Mouse (Mus musculus) limb, embryonic 13.5 days (tissue): Measurements from ENCODE around the gene Smarca4. TPM values are rescaled to one million over a fixed set of nuclear protein-coding genes. Genes with fewer than 3 reads are reported as not detected.

Experiments used
- ATAC-seq: fragments of 200-750 bp; cut with Nextera tagmentation; 2 replicates; pipeline ENCODE4 v1.8.0; 2017; ENCODE audit warnings: low read depth, moderate number of reproducible peaks, moderate TSS enrichment; ENCODE audit not compliant: low FRiP score
- H3K27ac ChIP-seq: fragments of 300-500 bp; sonication (generic); 2 replicates; pipeline ENCODE4 v1.5.1; 2015; ENCODE audit warnings: inconsistent platforms, mild to moderate bottlenecking, moderate library complexity
- H3K27me3 ChIP-seq: fragments of 300-500 bp; sonication (generic); 2 replicates; pipeline ENCODE4 v1.6.1; 2015; ENCODE audit warnings: mild to moderate bottlenecking, inconsistent platforms
- H3K36me3 ChIP-seq: fragments of 300-500 bp; sonication (generic); 2 replicates; pipeline ENCODE4 v1.6.1; 2015; ENCODE audit warnings: inconsistent platforms, mild to moderate bottlenecking, moderate library complexity
- H3K4me1 ChIP-seq: fragments of 300-500 bp; sonication (generic); 2 replicates; pipeline ENCODE4 v1.6.1; 2015; ENCODE audit warnings: inconsistent platforms
- H3K4me2 ChIP-seq: fragments of 300-500 bp; sonication (generic); replicated peaks from 2 replicates; pipeline ENCODE4 v1.6.1; 2015; ENCODE audit warnings: inconsistent platforms, mild to moderate bottlenecking, moderate library complexity
- H3K4me3 ChIP-seq: fragments of 300-500 bp; sonication (generic); 2 replicates; pipeline ENCODE4 v1.5.1; 2015; ENCODE audit warnings: moderate library complexity, mild to moderate bottlenecking, inconsistent platforms
- H3K9ac ChIP-seq: fragments of 300-500 bp; sonication (generic); 2 replicates; pipeline ENCODE4 v1.6.1; 2015; ENCODE audit warnings: mild to moderate bottlenecking, inconsistent platforms
- H3K9me3 ChIP-seq: fragments of 300-500 bp; sonication (generic); 2 replicates; pipeline ENCODE4 v1.6.1; 2016; ENCODE audit warnings: inconsistent platforms
- WGBS: fragments of 180-500 bp; shearing (Covaris S2); methylation state at CpG from one replicate; pipeline ENCODE4 v1.1.7; 2015; 5-methylcytosine and 5-hydroxymethylcytosine counted together
- microRNA counts: library from miRNA; unstranded; fragments of <30 nt; microRNA quantifications from one replicate; lab custom pipeline; 2016
- microRNA-seq: library from miRNA; unstranded; fragments of <30 nt; microRNA quantifications from one replicate; pipeline ENCODE4, GENCODE M21; 2016
- polyA plus RNA-seq: library from polyadenylated mRNA; unstranded; fragments of >200 nt; fragmentation: Nextera tagmentation; extraction: Ambion mirVana; gene quantifications from 2 replicates; pipeline ENCODE4 v1.2.1, GENCODE M21; 2015

Smarca4 gene
- polyA plus RNA-seq, 1 experiment from 2014 or later: 99.5 TPM

GRCm38 (mm10) chr9:21749382-21750118, 133.6 kb downstream of the Smarca4 start:
- 79% methylated on average over 6 of the region's 6 CpGs for WGBS
- Histone ChIP-seq H3K36me3 (peaks cover 67% of the 10 kb centered on the region), H3K4me3 (no peak overlapping the region), H3K9me3 (no peaks in the 10 kb centered on the region), H3K9ac (no peak overlapping the region), H3K4me2 (no peak overlapping the region), H3K27me3 (no peaks in the 10 kb centered on the region), H3K4me1 (peaks cover 19% of the 10 kb centered on the region), H3K27ac (no peak overlapping the region)
- no peak for ATAC-seq

GRCm38 (mm10) chr9:21750370-21750769, 134.4 kb downstream of the Smarca4 start:
- peaks cover 21% of the 10 kb centered on the region for H3K4me1 ChIP-seq
- H3K4me3 ChIP-seq: no peak overlapping the region
- no peaks in the 10 kb centered on the region for H3K27me3 ChIP-seq
- 76% methylated on average over 3 of the region's 3 CpGs for WGBS
- no peaks in the 10 kb centered on the region for H3K9me3 ChIP-seq
- peaks cover 63% of the 10 kb centered on the region for H3K36me3 ChIP-seq
- no peak overlapping the region for H3K27ac ChIP-seq
- ATAC-seq: no peak
- H3K9ac ChIP-seq: no peak overlapping the region
- H3K4me2 ChIP-seq: no peak overlapping the region

GRCm38 (mm10) chr9:21751347-21751746, 135.4 kb downstream of the Smarca4 start:
- Histone ChIP-seq H3K4me1 (peaks cover 21% of the 10 kb centered on the region), H3K27me3 (no peaks in the 10 kb centered on the region), H3K36me3 (peaks cover 61% of the 10 kb centered on the region), H3K9me3 (no peaks in the 10 kb centered on the region), H3K27ac (no peak overlapping the region; the same call in 1 of the 2 replicates), H3K9ac (no peak overlapping the region), H3K4me2 (no peak overlapping the region), H3K4me3 (no peak overlapping the region)
- 69% methylated on average over 6 of the region's 6 CpGs for WGBS
- ATAC-seq: no peak

GRCm38 (mm10) chr9:21752252-21752792, 136.4 kb downstream of the Smarca4 start:
- no peak overlapping the region for H3K4me3 ChIP-seq
- peaks cover 61% of the 10 kb centered on the region for H3K36me3 ChIP-seq
- 0 out of 2 replicates have a peak overlapping the region, but pooled peaks have one; percentile 19 for H3K9ac ChIP-seq
- H3K27me3 ChIP-seq: no peaks in the 10 kb centered on the region
- peak overlapping the region; percentile 58 for H3K27ac ChIP-seq
- ATAC-seq: no peak
- 46% methylated on average over 10 of the region's 10 CpGs for WGBS
- H3K4me2 ChIP-seq: no peak overlapping the region
- no peaks in the 10 kb centered on the region for H3K9me3 ChIP-seq
- H3K4me1 ChIP-seq: peaks cover 21% of the 10 kb centered on the region

MicroRNA genes within 50 kb of the gene (microRNA counts, 519-probe panel; counts per million panel counts)
- not detected for microRNA mmu-miR-1946b (lab: Ali Mortazavi, UCI)

Small RNAs within 50 kb of the gene (microRNA-seq; reads per million reads assigned to microRNA genes)
- gene Mir1946b: not detected

Other genes starting within 250 kb of the Smarca4 start
- gene Ilf3, start 248.3 kb upstream of the Smarca4 start, polyA plus RNA-seq: 257 and 268 TPM in 2 replicates
- 49.5 and 52.2 TPM in 2 replicates for gene Qtrt1, start 204.3 kb upstream of the Smarca4 start, polyA plus RNA-seq
- 72.5 and 77.0 TPM in 2 replicates for gene Dnm2, start 191.3 kb upstream of the Smarca4 start, polyA plus RNA-seq
- 135 and 138 TPM in 2 replicates for gene Tmed1, start 105.9 kb upstream of the Smarca4 start, polyA plus RNA-seq
- 5.2 and 5.5 TPM in 2 replicates for gene AB124611, start 90.0 kb upstream of the Smarca4 start, polyA plus RNA-seq
- gene Carm1, start 69.3 kb upstream of the Smarca4 start, polyA plus RNA-seq: 55.2 and 56.0 TPM in 2 replicates
- 30.3 and 30.4 TPM in 2 replicates for gene Timm29, start 23.4 kb upstream of the Smarca4 start, polyA plus RNA-seq
- 23.9 and 27.5 TPM in 2 replicates for gene Yipf2, start 23.3 kb upstream of the Smarca4 start, polyA plus RNA-seq
- 30.8 and 31.2 TPM in 2 replicates for gene Ldlr, start 107.3 kb downstream of the Smarca4 start, polyA plus RNA-seq
- 109 and 117 TPM in 2 replicates for gene Spc24, start 144.1 kb downstream of the Smarca4 start, polyA plus RNA-seq
- 18.9 and 21.3 TPM in 2 replicates for gene Kank2, start 182.6 kb downstream of the Smarca4 start, polyA plus RNA-seq
- gene Angptl8, start 219.3 kb downstream of the Smarca4 start, polyA plus RNA-seq: 0.67 and 0.91 TPM in 2 replicates
- 37.5 and 39.6 TPM in 2 replicates for gene Dock6, start 236.5 kb downstream of the Smarca4 start, polyA plus RNA-seq